Mouse (Mus musculus) liver, adult 2 months (tissue): ENCODE measurements around the gene Map7d1.

Experiments used
- CTCF ChIP-seq: fragments of 200-500 bp; IDR thresholded peaks from 2 replicates; pipeline ENCODE4 v1.5.1; 2011; ENCODE audit warnings: low read depth, low read length, control low read depth
- POLR2A ChIP-seq: fragments of 200-500 bp; IDR thresholded peaks from 2 replicates; pipeline ENCODE4 v1.6.1; 2011; ENCODE audit warnings: low read length, control low read depth; ENCODE audit not compliant: insufficient read depth; ENCODE audit errors: extremely low read depth

DNA sequence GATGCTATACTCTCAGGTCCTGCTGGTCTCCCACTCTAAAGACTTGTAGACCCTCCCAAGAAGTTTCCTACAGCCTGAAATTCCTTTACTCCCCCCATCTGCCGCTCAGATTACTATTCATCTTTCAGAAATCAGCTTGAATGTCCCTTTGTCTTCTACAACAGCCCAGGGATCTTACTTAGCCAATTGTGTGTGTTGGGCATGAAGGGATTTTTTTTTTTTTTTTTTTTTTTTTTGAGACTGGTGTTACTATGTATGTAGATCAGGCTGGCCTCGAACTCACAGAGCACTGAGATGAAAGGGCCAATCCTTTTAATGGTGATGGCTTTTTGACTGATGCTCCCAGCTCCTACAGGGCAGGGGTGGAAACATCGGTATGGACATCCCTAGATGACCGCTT, 39.8 kb upstream of the Map7d1 start:
- no peak for TF ChIP-seq CTCF
- no peak for TF ChIP-seq POLR2A
